Mouse (Mus musculus) spleen, adult 2 months (tissue): ENCODE data around the gene Abcg8. TPM values are rescaled to one million over a fixed set of nuclear protein-coding genes. Genes with fewer than 3 reads are reported as not detected.

Experiments used
- DNase-seq, 2 experiments: peaks; one replicate each; pipeline versions ENCODE4 v3.0.0 to v3.0.0-alpha.2; 2012 to 2021; ENCODE audit warnings: low spot score in 2 of 2, low read depth in 1 of 2
- H3K27ac ChIP-seq: fragments of 200-500 bp; 2 replicates; pipeline ENCODE4 v1.5.1; 2012; ENCODE audit warnings: low read length, inconsistent platforms; ENCODE audit not compliant: insufficient read depth
- H3K27me3 ChIP-seq: fragments of 200-500 bp; 2 replicates; pipeline ENCODE4 v1.6.1; 2012; ENCODE audit warnings: mild to moderate bottlenecking, moderate library complexity, low read length, inconsistent platforms; ENCODE audit not compliant: control insufficient read depth, insufficient read depth
- H3K36me3 ChIP-seq: fragments of 200-500 bp; 2 replicates; pipeline ENCODE4 v1.6.1; 2012; ENCODE audit warnings: mild to moderate bottlenecking, low read length, inconsistent platforms; ENCODE audit not compliant: control insufficient read depth, insufficient read depth
- H3K4me1 ChIP-seq: fragments of 200-500 bp; 2 replicates; pipeline ENCODE4 v1.6.1; 2011; ENCODE audit warnings: inconsistent platforms; ENCODE audit not compliant: control insufficient read depth, insufficient read depth, insufficient read length
- H3K4me3 ChIP-seq: fragments of 200-500 bp; 2 replicates; pipeline ENCODE4 v1.5.1; 2011; ENCODE audit warnings: mild to moderate bottlenecking, inconsistent platforms; ENCODE audit not compliant: insufficient read depth, insufficient read length; ENCODE audit errors: extremely low read depth
- CTCF ChIP-seq: fragments of 200-500 bp; IDR thresholded peaks from 2 replicates; pipeline ENCODE4 v1.5.1; 2011; ENCODE audit warnings: mild to moderate bottlenecking, inconsistent platforms; ENCODE audit not compliant: insufficient read depth, insufficient read length, insufficient replicate concordance; ENCODE audit errors: extremely low read depth
- POLR2A ChIP-seq: fragments of 200-500 bp; IDR thresholded peaks from 2 replicates; pipeline ENCODE4 v1.6.1; 2011; ENCODE audit warnings: low read depth, low read length, inconsistent platforms
- WGBS: fragments of 180-500 bp; shearing (Covaris S2); methylation state at CpG from one replicate; pipeline ENCODE4 v1.1.7; 2018; 5-methylcytosine and 5-hydroxymethylcytosine counted together
- polyA plus RNA-seq: library from polyadenylated mRNA; depleted of rRNA; stranded (reverse); fragments of >200 nt; gene quantifications from 2 replicates; pipeline ENCODE4 v1.2.3, GENCODE M21; 2012

Gene Abcg8
- polyA plus RNA-seq, 1 experiment, result 0.06 TPM

DNA sequence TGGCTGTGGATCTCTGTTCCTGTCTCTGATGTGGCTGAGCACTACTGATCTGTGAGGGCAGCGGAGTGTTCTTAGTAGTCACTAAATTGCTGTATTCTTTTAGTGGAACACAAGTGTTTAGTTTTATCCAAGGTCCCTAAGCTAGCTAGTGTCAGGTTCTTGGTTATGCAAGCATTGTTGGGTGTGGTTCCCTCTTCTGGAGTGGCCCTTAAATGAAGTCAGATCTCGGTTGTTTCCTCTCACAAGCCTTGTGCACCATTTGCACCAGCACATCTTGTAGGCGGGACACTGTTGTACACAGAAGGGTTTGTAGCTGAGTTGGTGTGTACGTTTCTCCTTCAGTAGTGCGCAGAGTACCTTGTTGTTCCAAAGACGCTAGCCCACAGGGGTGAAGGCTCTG lies 38.1 kb upstream of the Abcg8 start:
- TF ChIP-seq POLR2A (no peak), CTCF (no peak)
- Histone ChIP-seq H3K27ac (no peak overlapping the region), H3K4me1 (peaks cover 4% of the 10 kb centered on the region), H3K4me3 (no peak overlapping the region), H3K27me3 (no peaks in the 10 kb centered on the region), H3K36me3 (no peaks in the 10 kb centered on the region)
- no peak for DNase-seq
- WGBS, result 87% methylated on average over 6 of the region's 6 CpGs

- Histone ChIP-seq H3K36me3 (no peaks in the 10 kb centered on the region), H3K27me3 (no peaks in the 10 kb centered on the region), H3K4me1 (no peaks in the 10 kb centered on the region), H3K4me3 (no peak overlapping the region), H3K27ac (no peak overlapping the region)
- no peak for DNase-seq
- 87% methylated on average over 10 of the region's 10 CpGs for WGBS
- no peak for TF ChIP-seq POLR2A
- no peak for TF ChIP-seq CTCF
Observed at GRCm38 (mm10) chr17:84639796-84640378, 36.2 kb upstream of the Abcg8 start.

DNA sequence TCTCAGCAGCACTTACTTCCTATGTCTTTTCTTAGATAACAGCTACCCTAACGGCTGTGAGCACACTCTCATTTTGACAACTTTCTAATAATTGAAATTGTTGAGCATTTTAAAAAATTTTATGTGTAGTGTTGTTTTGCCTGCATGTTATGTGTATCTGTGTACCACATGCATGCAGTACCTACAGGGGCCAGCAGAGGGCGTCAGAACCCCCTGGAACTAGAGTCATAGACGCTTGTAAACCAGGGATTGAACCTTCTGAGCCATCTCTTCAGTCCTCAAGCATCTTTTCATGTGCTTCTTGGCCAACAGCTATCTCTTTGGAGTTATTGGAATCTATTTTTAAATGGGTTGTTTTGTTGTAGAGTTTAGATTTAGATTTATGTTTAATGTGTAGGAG lies 34.2 kb upstream of the Abcg8 start:
- Histone ChIP-seq H3K27ac (no peak overlapping the region), H3K36me3 (no peaks in the 10 kb centered on the region), H3K4me1 (no peaks in the 10 kb centered on the region), H3K27me3 (no peaks in the 10 kb centered on the region), H3K4me3 (no peak overlapping the region)
- TF ChIP-seq POLR2A (no peak), CTCF (no peak; the same call in 1 of the 2 replicates)
- WGBS, result 45% methylated on average over 3 of the region's 3 CpGs
- peak in 1 of 2 experiments; percentile 12 for DNase-seq

DNA sequence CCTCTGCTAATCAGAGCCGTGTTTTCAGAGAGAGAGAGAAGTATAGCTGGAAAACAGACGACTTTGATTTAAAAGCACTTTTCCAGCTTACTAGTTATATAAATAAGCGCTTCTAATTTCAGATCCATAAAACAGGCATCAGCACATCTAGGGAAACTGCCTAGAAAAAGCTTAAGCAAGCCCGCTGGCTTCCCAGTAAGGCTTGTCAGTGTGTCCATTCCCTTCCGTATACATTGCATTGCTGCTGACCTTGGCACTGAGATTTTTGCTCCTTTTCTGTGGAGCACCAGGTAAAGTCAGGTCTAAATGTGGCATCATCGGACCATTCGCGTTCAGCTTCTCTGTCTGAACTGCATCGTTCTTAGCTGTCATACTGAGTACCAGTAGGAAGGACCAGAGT lies 33.8 kb upstream of the Abcg8 start:
- no peaks in the 10 kb centered on the region for H3K4me1 ChIP-seq
- H3K4me3 ChIP-seq, result no peak overlapping the region
- no peaks in the 10 kb centered on the region for H3K27me3 ChIP-seq
- TF ChIP-seq POLR2A (no peak), CTCF (no peak)
- H3K27ac ChIP-seq, result no peak overlapping the region
- no peak for DNase-seq
- 95% methylated on average over 9 of the region's 9 CpGs for WGBS
- H3K36me3 ChIP-seq, result no peaks in the 10 kb centered on the region

DNA sequence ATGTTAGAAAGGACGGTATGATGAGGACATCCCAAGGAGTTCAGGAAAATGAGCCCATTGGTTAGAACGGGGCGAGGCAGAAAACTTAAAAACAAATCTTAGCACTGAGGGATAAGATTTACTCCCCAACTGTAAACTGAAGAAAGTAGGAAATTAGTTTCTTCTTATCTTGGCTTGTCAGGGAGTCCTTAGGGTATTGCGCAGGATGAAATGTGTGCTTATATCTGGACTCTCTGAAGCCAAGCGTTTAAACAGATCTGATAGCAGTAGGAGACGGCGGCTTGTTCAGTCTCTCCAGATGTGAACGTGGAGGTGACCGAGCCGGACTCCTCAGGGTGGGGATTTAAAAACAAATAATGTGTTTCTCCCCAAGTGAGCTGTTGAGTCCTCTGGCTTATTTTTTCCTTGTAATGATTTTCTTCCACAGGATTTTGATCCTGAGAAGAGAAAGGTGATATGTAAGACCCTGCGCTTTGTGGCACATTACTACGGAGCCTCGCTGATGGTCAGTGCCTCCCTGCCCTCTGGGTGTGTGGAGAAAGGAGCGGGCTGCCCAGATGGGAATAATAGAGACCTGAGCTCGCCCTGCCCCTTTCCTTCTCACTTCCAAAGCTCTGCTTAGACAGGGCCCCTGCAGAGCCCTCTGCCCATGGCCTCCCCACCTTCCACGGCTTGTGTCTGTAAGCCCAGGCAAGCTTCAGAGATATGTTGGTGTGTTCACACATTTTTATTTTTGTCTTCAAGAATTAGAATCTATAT lies 31.6 kb upstream of the Abcg8 start:
- no peak overlapping the region for H3K27ac ChIP-seq
- no peak for DNase-seq
- no peak overlapping the region for H3K4me3 ChIP-seq
- no peaks in the 10 kb centered on the region for H3K36me3 ChIP-seq
- 85% methylated on average over 16 of the region's 16 CpGs for WGBS
- no peaks in the 10 kb centered on the region for H3K4me1 ChIP-seq
- no peak for TF ChIP-seq POLR2A
- no peak for TF ChIP-seq CTCF
- no peaks in the 10 kb centered on the region for H3K27me3 ChIP-seq

DNA sequence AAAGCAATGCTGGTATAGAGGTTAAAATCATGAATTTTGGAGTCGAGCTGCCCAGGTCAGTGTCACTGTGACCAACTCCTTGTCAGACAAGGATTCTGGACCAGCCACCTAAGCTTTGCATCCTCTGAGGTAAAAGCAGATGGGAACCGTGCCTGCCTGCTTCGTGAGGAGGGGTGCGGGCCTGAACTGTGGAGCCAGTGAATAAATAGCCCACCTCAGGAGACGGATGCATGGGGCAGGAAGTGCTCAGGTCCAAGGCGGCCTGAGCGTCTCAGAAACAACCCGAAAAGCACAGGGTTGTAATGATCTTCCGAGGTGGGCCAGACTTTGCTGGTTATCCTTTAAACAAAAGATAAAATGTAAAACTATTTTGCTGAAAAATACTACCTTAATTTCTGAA lies 31.0 kb upstream of the Abcg8 start:
- Histone ChIP-seq H3K36me3 (no peaks in the 10 kb centered on the region), H3K27ac (no peak overlapping the region), H3K4me3 (no peak overlapping the region), H3K4me1 (no peaks in the 10 kb centered on the region), H3K27me3 (no peaks in the 10 kb centered on the region)
- TF ChIP-seq POLR2A (no peak), CTCF (no peak)
- DNase-seq, result no peak
- 86% methylated on average over 9 of the region's 9 CpGs for WGBS

DNA sequence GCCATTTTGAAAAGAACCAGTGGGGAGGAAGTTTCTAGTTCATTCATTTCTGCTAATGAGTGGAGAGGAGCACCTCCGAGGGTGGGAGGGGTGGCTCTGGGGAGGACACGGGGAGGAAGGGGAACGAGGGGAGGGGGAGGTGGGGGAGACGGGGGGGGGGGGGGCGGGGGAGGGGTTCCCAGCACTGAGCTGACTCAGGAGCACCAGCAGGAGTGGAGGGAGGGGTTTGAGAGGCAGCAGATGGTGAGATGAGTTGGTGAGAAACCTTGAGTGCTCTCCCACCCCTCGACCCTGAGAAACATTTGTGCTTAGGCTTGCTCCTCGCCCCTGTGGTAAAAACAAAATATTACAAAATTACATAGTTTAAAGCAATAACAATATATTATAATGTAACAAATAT lies 30.2 kb upstream of the Abcg8 start:
- H3K4me1 ChIP-seq, result no peaks in the 10 kb centered on the region
- no peak for DNase-seq
- 40% methylated on average over 3 of the region's 7 CpGs for WGBS
- TF ChIP-seq POLR2A (no peak), CTCF (no peak)
- H3K36me3 ChIP-seq, result no peaks in the 10 kb centered on the region
- no peak overlapping the region for H3K27ac ChIP-seq
- H3K27me3 ChIP-seq, result no peaks in the 10 kb centered on the region
- H3K4me3 ChIP-seq, result no peak overlapping the region
